Mouse (Mus musculus) erythroblast, adult 5-6 weeks (primary cell): ENCODE data around the gene Rps6ka6. TPM values are rescaled to one million over a fixed set of nuclear protein-coding genes. Genes with fewer than 3 reads are reported as not detected.

Experiments used
- ATAC-seq: replicated peaks from 2 replicates; pipeline ENCODE4 v1.8.0; 2016; ENCODE audit warnings: moderate number of reproducible peaks, mild to moderate bottlenecking, moderate TSS enrichment, inconsistent platforms; ENCODE audit not compliant: poor library complexity, low FRiP score, severe bottlenecking
- total RNA-seq, 2 experiments: library from RNA; stranded (forward) in 1 of 2; stranded (reverse) in 1 of 2; fragments of 150-400 nt in 1 of 2; fragments of 200-764, 138-1000 nt in 1 of 2; gene quantifications; 2 replicates each; pipeline versions ENCODE4 v1.2.3 to v1.2.4; 2015 to 2017; ENCODE audit warnings: low replicate concordance in 2 of 2

Gene Rps6ka6
- total RNA-seq (2015; ENCODE audit: low replicate concordance) (not detected in 2 replicates), total RNA-seq (2017; ENCODE audit: low replicate concordance) (not detected in 2 replicates)

- no peak for ATAC-seq
Observed at GRCm38 (mm10) chrX:111537859-111538258, at the start of gene Rps6ka6. Gene Rps6ka6 (minus strand): TSS chrX:111537959.

GRCm38 (mm10) chrX:111577044-111577443 lies 39.3 kb upstream of the Rps6ka6 start:
- no peak for ATAC-seq

GRCm38 (mm10) chrX:111518206-111518605 lies 19.6 kb downstream of the Rps6ka6 start:
- ATAC-seq = no peak

- no peak for ATAC-seq
Observed at GRCm38 (mm10) chrX:111463565-111464093, 74.1 kb downstream of the Rps6ka6 start.

DNA sequence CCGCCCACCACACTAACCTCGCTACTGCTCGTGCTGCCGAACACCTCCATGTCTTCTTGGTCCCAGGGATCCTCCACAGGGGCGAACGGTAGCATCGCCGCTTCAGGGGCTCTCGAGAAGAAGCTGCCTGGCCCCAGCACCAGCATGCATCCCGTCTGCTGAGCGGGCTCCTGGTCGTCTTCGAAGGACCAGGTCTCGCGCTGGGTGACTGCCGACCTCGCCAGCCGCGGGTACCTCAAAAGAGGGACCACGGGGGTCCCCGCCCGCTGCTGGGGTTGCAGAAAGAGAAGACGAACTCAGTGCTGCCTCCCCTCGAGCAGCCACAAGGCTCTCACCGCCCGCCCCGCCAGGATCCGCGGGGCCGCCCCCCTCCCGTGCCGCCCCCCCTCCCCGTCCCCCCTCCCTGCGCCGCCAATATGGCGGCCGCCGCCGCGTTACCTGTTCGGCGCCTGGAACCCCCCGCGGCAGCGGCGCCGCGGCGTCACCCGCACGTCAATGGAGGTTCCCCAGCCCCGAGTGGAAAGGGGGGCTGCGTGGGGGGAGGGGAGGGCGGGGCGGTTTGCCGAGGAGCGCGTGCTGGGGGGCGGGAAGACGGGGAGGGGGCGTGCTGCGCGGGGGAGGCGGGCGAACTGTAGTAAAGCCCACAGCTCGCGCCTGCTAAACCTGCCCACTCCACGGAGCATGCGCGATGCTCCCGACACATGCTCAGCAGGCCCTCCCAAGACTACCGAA lies 74.8 kb downstream of the Rps6ka6 start:
- no peak for ATAC-seq

DNA sequence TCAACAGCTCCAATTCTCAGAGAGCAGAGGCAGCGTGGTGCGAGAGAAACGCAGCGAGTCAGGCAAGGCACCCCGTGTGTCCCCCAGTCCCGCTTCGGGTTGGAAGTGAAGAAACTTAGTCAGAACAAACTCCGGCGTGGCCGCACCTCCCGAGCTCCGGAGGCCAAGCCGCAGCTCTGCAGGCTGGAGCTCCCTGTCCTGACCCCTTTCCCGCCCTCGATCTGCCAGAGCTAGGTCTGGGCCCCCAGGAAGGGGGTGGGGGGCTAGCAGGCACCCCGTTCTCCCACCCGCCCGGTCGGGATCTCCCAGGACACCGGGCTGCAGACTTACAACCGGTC lies 75.3 kb downstream of the Rps6ka6 start:
- ATAC-seq = no peak

DNA sequence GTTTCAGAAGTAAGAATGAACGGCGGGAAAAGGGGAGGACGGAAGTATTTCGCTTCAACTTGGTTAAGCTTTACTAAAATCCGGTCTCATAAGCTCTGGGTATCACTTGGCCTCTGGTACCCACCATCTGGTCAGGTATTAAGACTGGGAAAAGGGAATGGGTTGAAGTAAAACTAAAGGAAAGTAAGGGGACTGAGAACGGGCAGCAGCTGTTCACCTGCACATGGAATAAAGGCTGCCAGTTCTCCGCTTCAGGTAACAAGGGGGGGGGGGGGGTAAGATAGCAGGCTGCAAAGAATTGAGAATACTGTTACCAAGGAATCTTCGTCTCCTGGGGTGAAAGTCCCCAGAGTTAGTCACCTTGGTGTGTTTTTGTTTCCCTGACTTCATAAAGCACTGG lies 75.7 kb downstream of the Rps6ka6 start:
- ATAC-seq = no peak

- ATAC-seq = no peak
Observed at GRCm38 (mm10) chrX:111460166-111460565, 77.6 kb downstream of the Rps6ka6 start.

DNA sequence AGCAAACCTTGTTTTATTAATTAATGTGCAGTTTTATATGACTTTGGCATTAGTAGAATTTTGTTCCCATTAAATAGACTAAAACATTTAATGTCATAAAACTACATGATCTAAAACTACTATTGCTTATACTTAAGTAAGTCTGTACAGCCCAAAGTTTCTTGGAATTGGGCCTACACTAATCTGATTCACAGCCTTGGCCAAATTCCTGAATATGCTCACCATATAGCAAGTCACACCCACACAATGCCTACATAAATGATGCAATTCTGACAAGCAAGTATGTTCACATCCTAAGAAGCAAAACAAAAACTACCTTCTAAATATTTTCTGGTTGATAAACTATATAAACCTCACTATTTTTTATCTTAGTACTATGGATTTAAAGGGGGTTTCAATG lies 101.2 kb downstream of the Rps6ka6 start:
- ATAC-seq = no peak

GRCm38 (mm10) chrX:111414775-111415174 lies 123.0 kb downstream of the Rps6ka6 start:
- no peak for ATAC-seq

DNA sequence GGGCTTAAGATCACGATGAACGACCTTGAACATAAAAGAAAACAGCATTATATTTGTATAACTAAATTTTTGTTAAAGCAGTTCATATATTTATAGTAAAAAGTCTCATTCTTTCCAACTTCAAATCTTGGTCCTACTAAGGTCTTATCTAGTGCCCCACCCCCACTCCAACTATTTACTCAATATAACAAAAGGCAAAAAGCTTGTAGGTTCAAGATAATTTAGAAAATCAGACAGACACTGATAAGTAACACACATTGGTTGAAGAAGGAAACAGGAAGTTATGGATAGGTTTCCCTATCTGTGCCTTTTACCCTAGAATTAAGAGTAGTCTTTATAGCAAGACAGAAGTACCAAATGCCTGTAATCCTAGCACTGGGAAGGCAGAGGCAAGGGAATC lies 132.9 kb downstream of the Rps6ka6 start:
- ATAC-seq = no peak

- ATAC-seq = no peak
Observed at GRCm38 (mm10) chrX:111377020-111377419, 160.7 kb downstream of the Rps6ka6 start.

- no peak for ATAC-seq
Observed at GRCm38 (mm10) chrX:111374177-111374576, 163.6 kb downstream of the Rps6ka6 start.

Other genes with a start within 250 kb of the Rps6ka6 start
- gene Hdx, start 159.1 kb upstream of the Rps6ka6 start, total RNA-seq (2015; ENCODE audit: low replicate concordance) = not detected in 2 replicates
- gene Hdx, start 159.1 kb upstream of the Rps6ka6 start, total RNA-seq (2017; ENCODE audit: low replicate concordance) = not detected in 2 replicates